Mouse (Mus musculus): Measurements from ENCODE around the gene 1700023F06Rik. TPM values are rescaled to one million over a fixed set of nuclear protein-coding genes. Genes with fewer than 3 reads are reported as not detected.
A peak's percentile ranks its signal among the peaks of the same experiment; 100 is the strongest.

The 1700023F06Rik gene
- total RNA-seq, 4 experiments from 2014 or later = 1.7 to 2.8 (median 2.3) TPM

DNA sequence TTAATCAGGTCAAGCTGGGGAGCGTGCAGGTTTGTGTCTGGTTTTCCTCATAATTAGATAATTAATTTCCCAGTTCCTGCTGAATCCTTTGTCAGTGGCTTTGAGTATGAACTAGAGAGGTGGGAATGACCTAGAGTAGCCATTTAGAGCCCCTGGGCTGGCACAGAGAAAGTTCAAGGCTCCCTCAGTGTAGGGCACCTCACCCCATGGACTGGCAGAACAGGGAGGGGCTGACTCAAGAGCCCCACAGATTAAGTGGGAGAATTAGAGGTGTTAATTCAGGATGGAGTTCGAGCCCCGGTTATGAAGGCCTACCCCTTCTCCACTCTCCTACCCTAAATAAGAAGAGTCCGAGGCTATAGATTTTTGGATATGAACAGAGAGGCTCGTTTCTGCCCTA lies 38.7 kb downstream of the 1700023F06Rik start:
- no peak for DNase-seq (ENCODE audit: low spot score in 2 of 2)

DNA sequence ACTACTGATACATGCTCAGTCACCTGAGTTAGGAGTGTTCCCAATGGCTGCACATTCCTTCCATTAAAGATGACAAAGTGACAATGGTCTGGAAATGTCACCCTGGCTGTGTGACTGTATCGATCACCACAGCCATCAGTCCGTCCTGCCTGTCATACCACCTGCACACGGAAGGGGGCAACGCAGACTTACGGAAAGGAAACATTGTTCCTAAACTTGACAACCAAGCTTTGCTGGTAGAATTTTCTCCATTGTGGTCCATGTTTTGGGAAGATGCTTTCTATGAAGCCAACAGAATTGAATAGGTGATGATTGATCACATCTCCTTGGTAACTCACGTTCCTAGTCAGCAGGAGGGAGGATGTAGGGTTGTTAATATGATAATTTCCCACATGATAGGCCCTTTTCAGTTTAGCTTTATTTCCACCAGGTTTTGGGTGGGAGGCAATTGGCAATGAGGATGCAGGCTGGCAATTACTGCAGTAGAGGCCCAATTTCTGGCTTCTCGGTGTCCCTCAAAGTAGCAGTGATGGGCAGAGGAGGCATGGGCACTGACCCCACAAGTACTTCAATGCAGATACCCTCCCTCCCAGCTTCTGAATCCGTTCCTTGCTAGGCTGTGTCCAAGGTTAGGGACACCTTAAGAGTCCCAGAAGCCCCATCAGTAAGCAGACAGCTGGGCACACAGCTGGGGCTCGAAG lies 39.5 kb downstream of the 1700023F06Rik start:
- DNase-seq (ENCODE audit: low spot score in 2 of 2) = peak in 1 of 2 experiments; percentile 65

DNA sequence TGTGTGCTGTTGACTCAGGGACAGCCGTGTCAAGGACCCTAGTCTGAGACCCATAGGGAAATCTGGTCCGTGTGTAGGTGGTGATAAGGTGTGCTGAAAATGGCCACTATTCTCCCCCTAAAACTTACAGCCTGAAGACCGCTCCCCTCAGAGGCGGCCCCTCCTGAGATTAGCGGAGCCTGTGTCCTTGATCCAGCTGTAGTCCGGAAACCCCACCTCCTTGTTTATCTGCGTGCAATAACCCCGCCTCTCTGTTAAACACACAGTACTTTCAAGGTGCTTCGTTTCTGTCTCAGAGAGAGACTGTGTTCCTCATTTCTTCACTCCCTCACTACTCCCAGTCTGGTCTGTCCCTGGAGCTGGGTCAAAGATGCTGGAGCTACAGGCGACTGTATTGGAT lies 44.0 kb downstream of the 1700023F06Rik start:
- no peak for DNase-seq (ENCODE audit: low spot score in 2 of 2)

DNA sequence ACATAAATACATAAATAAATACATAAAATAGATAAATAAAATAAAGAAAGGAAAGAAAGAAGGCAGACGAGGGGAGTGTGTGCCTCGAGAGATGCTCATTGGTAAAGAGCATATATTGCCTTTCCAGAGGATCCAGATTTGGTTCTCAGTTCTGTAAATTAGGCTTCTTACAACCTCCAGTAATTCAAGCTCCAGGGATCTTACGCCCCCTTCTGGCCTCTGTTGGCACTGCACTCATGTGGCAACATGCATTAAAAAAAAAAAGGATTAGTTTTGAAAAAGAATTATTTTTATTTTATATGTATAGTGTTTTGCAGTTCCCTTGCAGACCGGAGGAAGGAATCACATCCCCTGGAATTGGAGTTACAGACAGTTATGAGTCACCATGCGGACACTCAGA lies 46.2 kb downstream of the 1700023F06Rik start:
- DNase-seq (ENCODE audit: low spot score in 2 of 2) = no peak

DNA sequence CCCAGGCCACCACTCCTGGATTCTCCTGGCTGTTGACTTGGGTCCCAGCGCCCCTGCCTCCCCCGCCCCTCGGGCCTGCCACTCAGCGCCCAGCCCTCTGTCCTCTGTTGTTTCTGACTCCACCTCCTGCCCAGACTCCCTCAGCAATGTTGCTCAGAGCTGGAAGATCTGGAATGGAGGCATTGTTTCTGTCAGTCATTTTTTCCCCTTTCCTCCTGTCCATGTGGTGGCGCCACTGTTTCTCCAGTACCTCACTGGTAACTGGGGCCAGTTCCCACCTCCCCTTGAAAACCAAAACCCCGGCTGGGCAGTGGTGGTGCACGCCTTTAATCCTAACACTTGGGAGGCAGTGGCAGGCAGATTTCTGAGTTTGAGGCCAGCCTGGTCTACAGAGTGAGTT lies 46.9 kb downstream of the 1700023F06Rik start:
- DNase-seq (ENCODE audit: low spot score in 2 of 2) = no peak

DNA sequence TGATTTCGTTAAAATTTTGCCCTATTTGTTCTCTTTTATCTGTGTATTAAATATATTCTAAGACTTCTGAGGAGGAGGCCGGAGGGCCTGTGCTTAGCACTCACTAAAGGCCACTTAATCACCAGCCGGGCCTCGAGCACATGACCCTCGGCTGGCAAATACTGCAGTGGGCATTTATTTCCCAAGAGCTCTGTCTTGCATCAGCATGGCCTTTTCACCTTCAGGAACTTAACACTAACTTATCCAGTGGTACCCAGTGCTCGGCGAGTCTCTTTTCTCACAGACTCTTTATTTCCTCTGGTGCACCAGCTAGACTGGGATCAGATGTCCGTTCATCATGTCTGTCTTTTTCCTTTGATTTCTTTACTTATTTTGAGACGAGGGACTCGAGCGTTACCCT lies 47.6 kb downstream of the 1700023F06Rik start:
- no peak for DNase-seq (ENCODE audit: low spot score in 2 of 2)

DNA sequence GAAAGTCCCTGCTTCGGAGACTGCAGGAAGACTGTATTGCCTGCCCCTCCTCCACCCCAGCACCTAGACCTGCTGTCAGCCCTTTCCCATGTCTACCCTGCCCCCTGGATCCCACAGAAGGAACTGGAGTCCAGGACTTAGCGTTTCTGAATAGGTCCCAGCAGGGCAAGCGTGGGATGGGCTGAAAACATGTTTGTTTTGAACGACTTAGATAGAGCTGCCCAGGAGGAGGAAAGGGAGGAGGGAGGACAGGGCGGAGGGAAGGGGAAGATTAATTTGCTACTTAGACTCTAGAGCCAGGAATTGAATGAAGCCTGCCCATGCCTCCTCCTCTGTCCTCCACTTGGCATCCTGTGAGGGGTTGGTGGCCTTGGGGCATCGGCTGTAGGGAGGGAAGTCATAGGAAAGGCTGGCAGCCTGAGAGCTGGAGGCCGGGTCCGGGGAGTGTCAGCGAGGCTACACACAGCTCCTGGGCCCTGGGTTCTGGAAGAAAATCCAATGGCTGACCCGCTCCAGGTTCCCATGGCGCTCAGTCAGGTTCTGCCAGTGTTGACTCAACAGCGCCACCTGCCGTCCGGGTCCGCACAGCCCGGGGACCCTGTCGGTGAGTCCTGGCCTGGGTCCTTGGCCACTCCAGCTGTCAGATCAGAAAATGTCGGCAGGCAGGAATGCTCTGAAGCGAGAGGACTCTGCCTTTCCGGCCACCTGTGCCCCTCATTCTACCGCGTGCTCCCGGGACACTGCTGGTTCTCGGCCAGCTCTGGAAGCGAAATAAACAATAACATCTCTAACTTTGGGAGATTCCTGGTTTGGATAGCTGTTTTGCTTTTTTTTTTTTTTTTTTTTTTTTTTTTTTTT lies 49.5 kb downstream of the 1700023F06Rik start:
- peak; percentile 83 to 96 for DNase-seq (ENCODE audit: low spot score in 2 of 2)

DNA sequence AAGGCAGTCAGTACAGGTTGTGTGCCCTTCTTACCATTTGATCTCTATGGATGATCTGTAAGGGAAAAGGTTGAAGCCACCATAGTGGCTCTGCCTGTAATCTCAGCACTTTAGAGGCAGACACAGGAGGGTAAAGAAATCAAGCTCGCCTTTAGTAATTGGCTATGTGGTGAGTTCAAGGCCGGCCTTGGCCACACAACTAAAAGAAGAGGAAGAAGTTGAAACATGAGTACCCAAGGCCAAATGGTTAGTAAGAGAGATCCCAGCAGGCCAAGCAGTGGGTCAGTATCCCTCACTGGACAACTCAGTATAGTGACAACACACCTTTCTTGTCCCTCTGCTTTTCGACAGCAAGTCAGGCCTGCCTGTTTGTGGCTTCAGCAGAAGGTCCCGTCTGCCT lies 58.6 kb downstream of the 1700023F06Rik start:
- DNase-seq (ENCODE audit: low spot score in 2 of 2) = no peak

Other genes with a start within 250 kb of the 1700023F06Rik start
- gene Nmt1, start 180.4 kb downstream of the 1700023F06Rik start, total RNA-seq (2022) = 100 to 1,000 TPM; 124 to 149 (median 129) TPM
- 10 to 100 TPM; 36.7 to 45.3 (median 40.8) TPM for gene Dcakd, start 180.2 kb downstream of the 1700023F06Rik start, total RNA-seq (2022)
- gene Plcd3, start 106.9 kb downstream of the 1700023F06Rik start, total RNA-seq (2022) = 10 to 100 TPM; 17.5 to 20.3 (median 18.0) TPM
- 10 to 100 TPM; 82.6 to 93.2 (median 88.7) TPM for gene Acbd4, start 106.9 kb downstream of the 1700023F06Rik start, total RNA-seq (2022)
- gene Hexim1, start 92.3 kb downstream of the 1700023F06Rik start, total RNA-seq (2022) = 10 to 100 TPM; 34.4 to 38.5 (median 35.6) TPM
- gene Hexim2, start 76.1 kb downstream of the 1700023F06Rik start, total RNA-seq (2022) = 10 to 100 TPM; 13.4 to 18.1 (median 16.5) TPM
- gene Fmnl1, start 37.5 kb downstream of the 1700023F06Rik start, total RNA-seq (2022) = 100 to 1,000 TPM in 3 of 4 experiments, 10 to 100 TPM in 1; 81.7 to 115 (median 108) TPM
- 1 to 10 TPM in 3 of 4 experiments, under 1 TPM in 1; 0.67 to 2.3 (median 1.5) TPM for gene Spata32, start 9.9 kb upstream of the 1700023F06Rik start, total RNA-seq (2022)
- 1 to 10 TPM; 3.1 to 6.5 (median 5.0) TPM for gene Map3k14, start 58.9 kb upstream of the 1700023F06Rik start, total RNA-seq (2022)
- 10 to 100 TPM; 17.6 to 21.1 (median 19.1) TPM for gene Arhgap27, start 155.1 kb upstream of the 1700023F06Rik start, total RNA-seq (2022)
- 10 to 100 TPM; 17.4 to 18.2 (median 18.0) TPM for gene Plekhm1, start 204.1 kb upstream of the 1700023F06Rik start, total RNA-seq (2022)

All from left cerebral cortex, adult 8-10 months (tissue).